Mouse (Mus musculus) stomach, postnatal 0 days (tissue): ENCODE data around the gene E330021D16Rik. TPM values are rescaled to one million over a fixed set of nuclear protein-coding genes. Genes with fewer than 3 reads are reported as not detected.

Experiments used
- ATAC-seq: fragments of 200-750 bp; cut with Nextera tagmentation; 2 replicates; pipeline ENCODE4 v1.8.0; 2017; ENCODE audit not compliant: low FRiP score, low TSS enrichment
- DNase-seq: peaks from one replicate; pipeline ENCODE4 v3.0.0-alpha.2; 2016; ENCODE audit warnings: low spot score
- H3K27ac ChIP-seq: fragments of 300-500 bp; sonication (generic); replicated peaks from 2 replicates; pipeline ENCODE4 v1.5.1; 2014; ENCODE audit warnings: mild to moderate bottlenecking, control low read depth
- H3K27me3 ChIP-seq: fragments of 300-500 bp; sonication (generic); 2 replicates; pipeline ENCODE4 v1.6.1; 2014; ENCODE audit warnings: low read length; ENCODE audit not compliant: control insufficient read depth, insufficient read depth
- H3K36me3 ChIP-seq: fragments of 300-500 bp; sonication (generic); 2 replicates; pipeline ENCODE4 v1.6.1; 2014; ENCODE audit warnings: low read length, mixed read lengths; ENCODE audit not compliant: control insufficient read depth, insufficient read depth
- H3K4me1 ChIP-seq: fragments of 300-500 bp; sonication (generic); replicated peaks from 2 replicates; pipeline ENCODE4 v1.6.1; 2014; ENCODE audit warnings: antibody characterized with exemption; ENCODE audit not compliant: control insufficient read depth, insufficient read depth
- H3K4me2 ChIP-seq: fragments of 300-500 bp; sonication (generic); replicated peaks from 2 replicates; pipeline ENCODE4 v1.6.1; 2014; ENCODE audit warnings: low read depth, mild to moderate bottlenecking, control low read depth, moderate library complexity
- H3K4me3 ChIP-seq: fragments of 300-500 bp; sonication (generic); 2 replicates; pipeline ENCODE4 v1.5.1; 2014; ENCODE audit warnings: low read depth, low read length, control low read depth
- H3K9ac ChIP-seq: fragments of 300-500 bp; sonication (generic); 2 replicates; pipeline ENCODE4 v1.6.1; 2014; ENCODE audit warnings: mild to moderate bottlenecking, low read length, control low read depth, mixed read lengths
- H3K9me3 ChIP-seq: fragments of 300-500 bp; sonication (generic); 2 replicates; pipeline ENCODE4 v1.6.1; 2016; ENCODE audit warnings: low read length; ENCODE audit not compliant: control insufficient read depth
- CTCF ChIP-seq: IDR thresholded peaks from 2 replicates; pipeline ENCODE4 v1.5.1; 2016; ENCODE audit warnings: antibody characterized with exemption, low read depth, mild to moderate bottlenecking, moderate library complexity
- EP300 ChIP-seq: optimal IDR thresholded peaks from 2 replicates; pipeline ENCODE3; 2016; ENCODE audit warnings: antibody characterized with exemption
- WGBS: fragments of 180-500 bp; shearing (Covaris S2); extraction: QIAGEN DNeasy Blood & Tissue Kit; methylation state at CpG from one replicate; pipeline ENCODE4 v1.1.7; 2014; 5-methylcytosine and 5-hydroxymethylcytosine counted together
- polyA plus RNA-seq: library from polyadenylated mRNA; unstranded; fragments of >200 nt; fragmentation: Nextera tagmentation; extraction: Ambion mirVana; gene quantifications from 2 replicates; pipeline ENCODE4 v1.2.1, GENCODE M21; 2015

Gene E330021D16Rik
- polyA plus RNA-seq, 1 experiment from 2014 or later, result not detected

- no peak for DNase-seq
- 64% methylated on average over 5 of the region's 5 CpGs for WGBS
- no peaks in the 10 kb centered on the region for H3K27me3 ChIP-seq
Measured at GRCm38 (mm10) chr6:136358471-136358870, 56.9 kb downstream of the E330021D16Rik start.

GRCm38 (mm10) chr6:136353399-136354184, 61.8 kb downstream of the E330021D16Rik start:
- no peak for ATAC-seq
- Histone ChIP-seq H3K27me3 (no peaks in the 10 kb centered on the region), H3K4me2 (no peak overlapping the region)

More at GRCm38 (mm10) chr6:136358471-136358870, 56.9 kb downstream of the E330021D16Rik start:
- TF ChIP-seq EP300 (no peak), CTCF (no peak)
- H3K9ac ChIP-seq, result no peak overlapping the region
- no peaks in the 10 kb centered on the region for H3K36me3 ChIP-seq
- ATAC-seq, result no peak
- no peak overlapping the region for H3K27ac ChIP-seq
- no peak overlapping the region for H3K4me2 ChIP-seq
- no peak overlapping the region for H3K4me3 ChIP-seq
- no peaks in the 10 kb centered on the region for H3K9me3 ChIP-seq
- H3K4me1 ChIP-seq, result no peaks in the 10 kb centered on the region

More at GRCm38 (mm10) chr6:136353399-136354184, 61.8 kb downstream of the E330021D16Rik start:
- Histone ChIP-seq H3K9me3 (no peaks in the 10 kb centered on the region), H3K36me3 (no peaks in the 10 kb centered on the region), H3K4me1 (no peaks in the 10 kb centered on the region), H3K4me3 (no peak overlapping the region), H3K27ac (no peak overlapping the region), H3K9ac (no peak overlapping the region)
- WGBS, result 34% methylated on average over 11 of the region's 11 CpGs
- TF ChIP-seq EP300, result no peak
- peak; percentile 93 for TF ChIP-seq CTCF
- peak; percentile 81 for DNase-seq

Other genes with a start within 250 kb of the E330021D16Rik start
- gene Grin2b, start 242.1 kb downstream of the E330021D16Rik start, polyA plus RNA-seq, result 0.63 TPM in 1 of 2 replicates, not detected in the other
- gene Gm8994, start 88.0 kb downstream of the E330021D16Rik start, polyA plus RNA-seq, result not detected in 2 replicates
- gene Atf7ip, start 90.6 kb upstream of the E330021D16Rik start, polyA plus RNA-seq, result 8.4 and 9.5 TPM in 2 replicates
- 37.8 and 39.6 TPM in 2 replicates for gene Plbd1, start 246.4 kb upstream of the E330021D16Rik start, polyA plus RNA-seq